Comparison of ENCODE assay signal across 8 mouse cellular contexts in genomic region chr9:36968713-36969112, GRCm38 (mm10).
DNase-seq lines count a peak whose midpoint lies in the region; ATAC-seq and TF ChIP-seq lines count a peak whose summit lies in the region.

No protein-coding gene starts in this region.

- H3K9ac ChIP-seq in kidney, embryonic 15.5 days: no peak overlapping the region
- no peak overlapping the region for H3K9ac ChIP-seq in lung, postnatal 0 days (replicated peaks; ENCODE audit: low read depth)

- TF ChIP-seq CTCF in G1E (IDR thresholded peaks at IDR 0.05; ENCODE audit: low read depth, low read length): peak; percentile 46; the same call in 1 of the 2 replicates
- TF ChIP-seq CTCF in lung, postnatal 0 days (IDR thresholded peaks at IDR 0.05): peak; percentile 88

- H3K4me3 ChIP-seq in kidney, embryonic 15.5 days (replicated peaks): no peak overlapping the region
- H3K4me3 ChIP-seq in G1E (ENCODE audit: low read depth, low read length): no peak overlapping the region
- no peak overlapping the region for H3K4me3 ChIP-seq in lung, postnatal 0 days (ENCODE audit: low read depth, low read length)

- H3K36me3 ChIP-seq in kidney, embryonic 15.5 days: no peaks in the 10 kb centered on the region
- H3K36me3 ChIP-seq in G1E (replicated peaks): no peaks in the 10 kb centered on the region
- H3K36me3 ChIP-seq in lung, postnatal 0 days (ENCODE audit: insufficient read depth, low read length): no peaks in the 10 kb centered on the region

- no peak overlapping the region for H3K27ac ChIP-seq in kidney, embryonic 15.5 days
- H3K27ac ChIP-seq in lung, postnatal 0 days (ENCODE audit: low read length): no peak overlapping the region

- peak; percentile 21 for DNase-seq in kidney, adult 18-20 months
- no peak for DNase-seq in G1E (ENCODE audit: low spot score)
- peak; percentile 71 to 72 for DNase-seq in cerebellum, postnatal 14 days
- DNase-seq in lung, postnatal 0 days (ENCODE audit: low spot score): peak; percentile 34
- DNase-seq in retina, postnatal 7 days (ENCODE audit: low read depth, low spot score): peak; percentile 53
- no peak for DNase-seq in left cerebral cortex, adult 11 months (ENCODE audit: low spot score)

- TF ChIP-seq EP300 in lung, postnatal 0 days (IDR thresholded peaks at IDR 0.05): no peak

- H3K4me2 ChIP-seq in kidney, embryonic 15.5 days: no peak overlapping the region
- H3K4me2 ChIP-seq in lung, postnatal 0 days (replicated peaks; ENCODE audit: low read depth, low read length): no peak overlapping the region

- no peak for ATAC-seq in kidney, embryonic 15.5 days (replicated peaks; ENCODE audit: low FRiP score)
- ATAC-seq in G1E (ENCODE audit: extremely low read depth, insufficient number of reproducible peaks, low FRiP score, poor library complexity, severe bottlenecking): 0 out of 2 replicates have a peak, but pooled peaks have one; percentile 28
- ATAC-seq in granulocyte monocyte progenitor cell, adult 5-6 weeks (replicated peaks; ENCODE audit: poor library complexity, severe bottlenecking): peak; percentile 62
- 0 out of 2 replicates have a peak, but pooled peaks have one; percentile 13 for ATAC-seq in lung, postnatal 0 days

- no peaks in the 10 kb centered on the region for H3K27me3 ChIP-seq in kidney, embryonic 15.5 days
- no peaks in the 10 kb centered on the region for H3K27me3 ChIP-seq in G1E (ENCODE audit: insufficient read depth, low read length)
- H3K27me3 ChIP-seq in lung, postnatal 0 days (replicated peaks; ENCODE audit: insufficient read depth, low read length): no peaks in the 10 kb centered on the region

- H3K9me3 ChIP-seq in kidney, embryonic 15.5 days (replicated peaks): no peaks in the 10 kb centered on the region
- no peaks in the 10 kb centered on the region for H3K9me3 ChIP-seq in G1E (replicated peaks)
- no peaks in the 10 kb centered on the region for H3K9me3 ChIP-seq in lung, postnatal 0 days (ENCODE audit: low read length)

- WGBS in kidney, embryonic 15.5 days: 43% methylated on average over 7 of the region's 7 CpGs
- WGBS in lung, postnatal 0 days: 39% methylated on average over 7 of the region's 7 CpGs

- H3K4me1 ChIP-seq in kidney, embryonic 15.5 days: peaks cover 23% of the 10 kb centered on the region
- H3K4me1 ChIP-seq in G1E (ENCODE audit: insufficient read depth, low read depth, low read length): no peaks in the 10 kb centered on the region
- no peaks in the 10 kb centered on the region for H3K4me1 ChIP-seq in lung, postnatal 0 days (ENCODE audit: insufficient read depth, low read depth, low read length)

Comparison
In these comparisons a context has a peak if more than half of its experiments do, and no peak if none do; other contexts are left out.
1. DNase-seq: peak in kidney, adult 18-20 months (single experiment), cerebellum, postnatal 14 days (2 of 2), lung, postnatal 0 days (single experiment) and retina, postnatal 7 days (single experiment); none in G1E (single experiment) and left cerebral cortex, adult 11 months (single experiment).